Mouse (Mus musculus) neural tube, embryonic 13.5 days (tissue): ENCODE results near the gene Gm42420. TPM values are rescaled to one million over a fixed set of nuclear protein-coding genes. Genes with fewer than 3 reads are reported as not detected.

Experiments
- ATAC-seq: fragments of 200-750 bp; cut with Nextera tagmentation; 2 replicates; pipeline ENCODE4 v1.8.0; 2017; ENCODE audit warnings: low read depth, mild to moderate bottlenecking, moderate TSS enrichment, moderate library complexity
- H3K27ac ChIP-seq: fragments of 300-500 bp; sonication (generic); replicated peaks from 2 replicates; pipeline ENCODE4 v1.5.1; 2015; ENCODE audit warnings: moderate library complexity, mild to moderate bottlenecking, inconsistent platforms
- H3K27me3 ChIP-seq: fragments of 300-500 bp; sonication (generic); 2 replicates; pipeline ENCODE4 v1.6.1; 2015; ENCODE audit warnings: mild to moderate bottlenecking, inconsistent platforms
- H3K36me3 ChIP-seq: fragments of 300-500 bp; sonication (generic); 2 replicates; pipeline ENCODE4 v1.6.1; 2015; ENCODE audit warnings: mild to moderate bottlenecking, inconsistent platforms
- H3K4me1 ChIP-seq: fragments of 300-500 bp; sonication (generic); replicated peaks from 2 replicates; pipeline ENCODE4 v1.6.1; 2015; ENCODE audit warnings: inconsistent platforms
- H3K4me2 ChIP-seq: fragments of 300-500 bp; sonication (generic); 2 replicates; pipeline ENCODE4 v1.6.1; 2015; ENCODE audit warnings: inconsistent platforms, mild to moderate bottlenecking, moderate library complexity
- H3K4me3 ChIP-seq: fragments of 300-500 bp; sonication (generic); 2 replicates; pipeline ENCODE4 v1.5.1; 2015; ENCODE audit warnings: mild to moderate bottlenecking, inconsistent platforms
- H3K9ac ChIP-seq: fragments of 300-500 bp; sonication (generic); 2 replicates; pipeline ENCODE4 v1.6.1; 2015; ENCODE audit warnings: moderate library complexity, mild to moderate bottlenecking, inconsistent platforms
- H3K9me3 ChIP-seq: fragments of 300-500 bp; sonication (generic); 2 replicates; pipeline ENCODE4 v1.6.1; 2016; ENCODE audit warnings: inconsistent platforms
- WGBS: fragments of 180-500 bp; shearing (Covaris S2); methylation state at CpG from one replicate; pipeline ENCODE4 v1.1.7; 2015; 5-methylcytosine and 5-hydroxymethylcytosine counted together
- polyA plus RNA-seq: library from polyadenylated mRNA; unstranded; fragments of >200 nt; fragmentation: Nextera tagmentation; extraction: Ambion mirVana; gene quantifications from 2 replicates; pipeline ENCODE4 v1.2.1, GENCODE M21; 2015

Gene Gm42420
- polyA plus RNA-seq, 1 experiment from 2014 or later, result not detected

- Histone ChIP-seq H3K36me3 (peaks cover 41% of the 10 kb centered on the region), H3K4me1 (no peaks in the 10 kb centered on the region), H3K4me2 (no peak overlapping the region), H3K9ac (no peak overlapping the region), H3K4me3 (no peak overlapping the region), H3K27me3 (no peaks in the 10 kb centered on the region), H3K9me3 (no peaks in the 10 kb centered on the region), H3K27ac (no peak overlapping the region)
- WGBS, result 76% methylated on average over 2 of the region's 2 CpGs
- ATAC-seq, result no peak
Measured at GRCm38 (mm10) chr6:39610207-39610606, 24.7 kb downstream of the Gm42420 start.

GRCm38 (mm10) chr6:39611296-39611695 is 25.7 kb downstream of the Gm42420 start:
- no peak overlapping the region for H3K9ac ChIP-seq
- no peaks in the 10 kb centered on the region for H3K9me3 ChIP-seq
- H3K36me3 ChIP-seq, result peaks cover 50% of the 10 kb centered on the region
- H3K4me3 ChIP-seq, result no peak overlapping the region
- WGBS, result 86% methylated on average over 2 of the region's 2 CpGs
- no peaks in the 10 kb centered on the region for H3K4me1 ChIP-seq
- ATAC-seq, result no peak
- no peak overlapping the region for H3K4me2 ChIP-seq
- no peaks in the 10 kb centered on the region for H3K27me3 ChIP-seq
- H3K27ac ChIP-seq, result no peak overlapping the region

Other genes starting within 250 kb of the Gm42420 start
- gene Slc37a3, start 208.1 kb upstream of the Gm42420 start, polyA plus RNA-seq, result 60.3 and 65.9 TPM in 2 replicates
- gene Rab19, start 204.6 kb upstream of the Gm42420 start, polyA plus RNA-seq, result 0.44 TPM in 1 of 2 replicates, not detected in the other
- 215 and 237 TPM in 2 replicates for gene Mkrn1, start 165.3 kb upstream of the Gm42420 start, polyA plus RNA-seq
- gene Dennd2a, start 27.9 kb upstream of the Gm42420 start, polyA plus RNA-seq, result 25.8 and 26.1 TPM in 2 replicates
- gene Adck2, start 11.9 kb upstream of the Gm42420 start, polyA plus RNA-seq, result 39.5 and 41.7 TPM in 2 replicates
- gene Ndufb2, start 6.8 kb downstream of the Gm42420 start, polyA plus RNA-seq, result 393 and 454 TPM in 2 replicates
- 24.9 and 25.3 TPM in 2 replicates for gene Braf, start 139.7 kb downstream of the Gm42420 start, polyA plus RNA-seq
- 196 and 215 TPM in 2 replicates for gene Mrps33, start 225.2 kb downstream of the Gm42420 start, polyA plus RNA-seq